Mouse (Mus musculus): ENCODE results near the gene B4galt3. TPM values are rescaled to one million over a fixed set of nuclear protein-coding genes. Genes with fewer than 3 reads are reported as not detected.

Gene B4galt3
- polyA plus RNA-seq, 1 experiment: 64.8 TPM

DNA sequence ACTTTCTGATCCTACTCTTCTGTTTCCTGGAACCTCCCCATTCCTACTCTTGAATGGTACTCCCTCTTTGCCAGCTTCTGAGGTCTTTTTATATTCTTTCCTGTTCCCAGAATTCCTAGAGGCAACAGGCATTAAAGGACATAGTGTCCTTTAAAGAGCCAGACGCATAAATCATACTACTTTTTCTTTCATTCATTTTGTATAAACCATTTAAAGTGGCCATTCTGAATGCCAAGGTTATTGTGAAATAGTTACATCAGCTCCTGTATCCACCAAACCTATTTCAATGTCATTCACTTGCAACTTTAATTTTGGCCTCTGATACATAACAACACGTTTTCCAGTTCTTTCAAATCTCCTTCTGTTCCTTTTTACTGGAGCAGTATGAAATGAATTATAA is 39.2 kb downstream of the B4galt3 start:
- Histone ChIP-seq H3K4me1 (ENCODE audit: control insufficient read depth, insufficient read depth, low read length) (peaks cover 3% of the 10 kb centered on the region), H3K27ac (ENCODE audit: insufficient read depth, low read length) (no peak overlapping the region), H3K36me3 (ENCODE audit: control insufficient read depth, insufficient read depth, low read length, poor library complexity, severe bottlenecking) (no peaks in the 10 kb centered on the region), H3K9me3 (replicated peaks; ENCODE audit: control insufficient read depth, insufficient read depth, low read length, poor library complexity, severe bottlenecking) (no peaks in the 10 kb centered on the region), H3K9ac (ENCODE audit: low read depth, poor library complexity, severe bottlenecking) (no peak overlapping the region), H3K4me3 (ENCODE audit: low read depth, low read length) (no peak overlapping the region), H3K27me3 (ENCODE audit: control insufficient read depth, insufficient read depth, low read length, poor library complexity, severe bottlenecking) (no peaks in the 10 kb centered on the region)
- TF ChIP-seq POLR2A (IDR thresholded peaks at IDR 0.05; ENCODE audit: insufficient read depth, low read length) (no peak), CTCF (IDR thresholded peaks at IDR 0.05; ENCODE audit: low read depth, low read length) (no peak), EP300 (IDR thresholded peaks at IDR 0.05; ENCODE audit: insufficient read depth, low read depth, low read length) (no peak)

DNA sequence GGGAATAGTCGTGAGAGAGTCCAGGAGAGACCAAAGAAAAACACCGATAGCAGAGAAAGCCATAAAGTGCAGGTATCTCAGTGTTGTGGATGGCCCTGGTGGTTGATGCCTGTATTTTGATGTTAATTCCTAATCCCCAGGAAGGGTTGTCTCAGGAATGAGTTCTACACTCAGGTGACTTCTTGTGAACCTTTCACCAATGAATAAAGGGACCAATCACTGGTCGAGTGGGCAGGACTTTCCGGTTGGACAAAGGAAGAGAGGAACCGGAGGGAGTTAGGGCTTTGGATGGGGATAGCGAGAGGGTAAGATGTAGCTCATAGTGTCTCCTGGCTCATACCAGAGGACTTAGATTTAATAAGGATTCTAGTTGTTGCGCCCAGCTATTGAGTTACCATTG is 49.6 kb downstream of the B4galt3 start:
- H3K9ac ChIP-seq (ENCODE audit: low read depth, poor library complexity, severe bottlenecking): peak overlapping the region; percentile 80
- H3K27ac ChIP-seq (ENCODE audit: insufficient read depth, low read length): peak overlapping the region; percentile 95

DNA sequence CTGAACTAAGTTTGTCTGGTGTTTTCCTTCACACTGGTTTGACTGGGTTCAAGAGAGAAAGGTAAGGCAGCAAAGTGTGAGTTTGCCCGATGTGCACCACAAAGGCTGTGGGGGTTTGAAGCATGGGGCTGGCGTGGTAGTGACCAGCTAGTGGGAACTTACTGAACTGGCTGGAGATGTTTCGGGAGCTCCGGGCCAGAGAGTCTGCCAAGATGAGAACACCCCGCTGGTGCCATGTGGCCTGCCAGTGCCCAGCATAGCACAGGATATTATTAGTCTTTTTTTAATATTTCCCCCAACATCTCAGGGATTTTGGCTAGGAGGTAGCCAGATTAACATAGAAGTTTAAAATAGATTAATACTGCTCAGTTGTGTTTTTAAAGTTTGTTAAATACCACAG is 50.0 kb downstream of the B4galt3 start:
- Histone ChIP-seq H3K4me1 (ENCODE audit: control insufficient read depth, insufficient read depth, low read length) (no peaks in the 10 kb centered on the region), H3K27ac (ENCODE audit: insufficient read depth, low read length) (peak overlapping the region; percentile 95), H3K4me3 (ENCODE audit: low read depth, low read length) (peak overlapping the region; percentile 84), H3K36me3 (ENCODE audit: control insufficient read depth, insufficient read depth, low read length, poor library complexity, severe bottlenecking) (no peaks in the 10 kb centered on the region), H3K27me3 (ENCODE audit: control insufficient read depth, insufficient read depth, low read length, poor library complexity, severe bottlenecking) (no peaks in the 10 kb centered on the region), H3K9ac (ENCODE audit: low read depth, poor library complexity, severe bottlenecking) (peak overlapping the region; percentile 80), H3K9me3 (replicated peaks; ENCODE audit: control insufficient read depth, insufficient read depth, low read length, poor library complexity, severe bottlenecking) (peaks cover 14% of the 10 kb centered on the region)
- TF ChIP-seq POLR2A (IDR thresholded peaks at IDR 0.05; ENCODE audit: insufficient read depth, low read length) (no peak), CTCF (IDR thresholded peaks at IDR 0.05; ENCODE audit: low read depth, low read length) (no peak), EP300 (IDR thresholded peaks at IDR 0.05; ENCODE audit: insufficient read depth, low read depth, low read length) (no peak)

More for the DNA sequence above, 49.6 kb downstream of the B4galt3 start:
- peak overlapping the region; percentile 84 for H3K4me3 ChIP-seq (ENCODE audit: low read depth, low read length)
- no peak for TF ChIP-seq CTCF (IDR thresholded peaks at IDR 0.05; ENCODE audit: low read depth, low read length)
- TF ChIP-seq POLR2A (IDR thresholded peaks at IDR 0.05; ENCODE audit: insufficient read depth, low read length): peak; percentile 88
- H3K4me1 ChIP-seq (ENCODE audit: control insufficient read depth, insufficient read depth, low read length): no peaks in the 10 kb centered on the region
- no peaks in the 10 kb centered on the region for H3K36me3 ChIP-seq (ENCODE audit: control insufficient read depth, insufficient read depth, low read length, poor library complexity, severe bottlenecking)
- H3K9me3 ChIP-seq (replicated peaks; ENCODE audit: control insufficient read depth, insufficient read depth, low read length, poor library complexity, severe bottlenecking): peaks cover 15% of the 10 kb centered on the region
- no peaks in the 10 kb centered on the region for H3K27me3 ChIP-seq (ENCODE audit: control insufficient read depth, insufficient read depth, low read length, poor library complexity, severe bottlenecking)

DNA sequence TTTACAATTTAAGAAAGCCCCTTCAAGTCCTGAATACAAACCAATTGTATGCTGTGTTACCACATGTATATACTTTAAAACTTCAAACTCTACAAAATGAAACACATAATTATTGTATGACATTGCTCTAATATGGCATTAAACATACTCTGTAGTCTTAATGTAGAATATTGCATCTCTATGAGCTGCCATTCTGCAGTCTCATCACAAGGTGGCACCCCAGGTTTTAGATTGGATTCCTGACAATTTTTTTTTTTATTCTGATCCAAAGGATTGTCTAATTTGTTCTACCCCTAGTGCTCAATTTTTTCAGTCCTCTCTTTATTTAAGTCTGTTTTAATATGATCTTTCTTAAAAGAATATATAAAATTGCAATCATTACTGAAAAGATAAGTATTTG is 51.3 kb downstream of the B4galt3 start:
- no peaks in the 10 kb centered on the region for H3K36me3 ChIP-seq (ENCODE audit: control insufficient read depth, insufficient read depth, low read length, poor library complexity, severe bottlenecking)
- no peaks in the 10 kb centered on the region for H3K27me3 ChIP-seq (ENCODE audit: control insufficient read depth, insufficient read depth, low read length, poor library complexity, severe bottlenecking)
- no peak overlapping the region for H3K27ac ChIP-seq (ENCODE audit: insufficient read depth, low read length)
- peaks cover 2% of the 10 kb centered on the region; the same call in 1 of the 2 replicates for H3K9me3 ChIP-seq (replicated peaks; ENCODE audit: control insufficient read depth, insufficient read depth, low read length, poor library complexity, severe bottlenecking)
- H3K4me3 ChIP-seq (ENCODE audit: low read depth, low read length): no peak overlapping the region
- TF ChIP-seq EP300 (IDR thresholded peaks at IDR 0.05; ENCODE audit: insufficient read depth, low read depth, low read length) (no peak), POLR2A (IDR thresholded peaks at IDR 0.05; ENCODE audit: insufficient read depth, low read length) (no peak)
- H3K9ac ChIP-seq (ENCODE audit: low read depth, poor library complexity, severe bottlenecking): no peak overlapping the region
- H3K4me1 ChIP-seq (ENCODE audit: control insufficient read depth, insufficient read depth, low read length): peaks cover 3% of the 10 kb centered on the region

DNA sequence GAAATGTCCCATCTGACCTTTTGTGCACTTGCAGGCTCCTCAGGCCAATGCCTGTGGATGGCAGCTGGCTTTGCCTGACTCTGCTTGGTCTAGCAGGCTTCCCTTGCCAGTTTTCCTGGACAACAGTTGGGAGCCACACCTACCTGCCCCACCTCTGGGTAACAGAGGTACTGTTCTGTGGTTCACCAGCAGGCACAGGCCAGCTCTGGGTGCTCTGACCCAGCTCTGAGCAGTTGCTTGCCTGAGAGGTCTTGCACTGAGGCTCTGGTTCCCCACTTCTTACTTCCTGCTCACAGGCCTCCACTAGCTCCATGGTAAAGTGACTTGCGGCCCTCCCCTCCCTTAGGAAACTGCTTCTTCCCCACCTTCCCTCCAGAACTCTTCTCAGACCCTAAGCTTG is 51.9 kb downstream of the B4galt3 start:
- H3K9ac ChIP-seq (ENCODE audit: low read depth, poor library complexity, severe bottlenecking): no peak overlapping the region
- no peaks in the 10 kb centered on the region for H3K9me3 ChIP-seq (replicated peaks; ENCODE audit: control insufficient read depth, insufficient read depth, low read length, poor library complexity, severe bottlenecking)
- TF ChIP-seq POLR2A (IDR thresholded peaks at IDR 0.05; ENCODE audit: insufficient read depth, low read length) (no peak), EP300 (IDR thresholded peaks at IDR 0.05; ENCODE audit: insufficient read depth, low read depth, low read length) (no peak), CTCF (IDR thresholded peaks at IDR 0.05; ENCODE audit: low read depth, low read length) (no peak)
- H3K36me3 ChIP-seq (ENCODE audit: control insufficient read depth, insufficient read depth, low read length, poor library complexity, severe bottlenecking): no peaks in the 10 kb centered on the region
- H3K27me3 ChIP-seq (ENCODE audit: control insufficient read depth, insufficient read depth, low read length, poor library complexity, severe bottlenecking): no peaks in the 10 kb centered on the region
- peaks cover 3% of the 10 kb centered on the region for H3K4me1 ChIP-seq (ENCODE audit: control insufficient read depth, insufficient read depth, low read length)
- peak overlapping the region; percentile 7 for H3K27ac ChIP-seq (ENCODE audit: insufficient read depth, low read length)
- H3K4me3 ChIP-seq (ENCODE audit: low read depth, low read length): no peak overlapping the region

DNA sequence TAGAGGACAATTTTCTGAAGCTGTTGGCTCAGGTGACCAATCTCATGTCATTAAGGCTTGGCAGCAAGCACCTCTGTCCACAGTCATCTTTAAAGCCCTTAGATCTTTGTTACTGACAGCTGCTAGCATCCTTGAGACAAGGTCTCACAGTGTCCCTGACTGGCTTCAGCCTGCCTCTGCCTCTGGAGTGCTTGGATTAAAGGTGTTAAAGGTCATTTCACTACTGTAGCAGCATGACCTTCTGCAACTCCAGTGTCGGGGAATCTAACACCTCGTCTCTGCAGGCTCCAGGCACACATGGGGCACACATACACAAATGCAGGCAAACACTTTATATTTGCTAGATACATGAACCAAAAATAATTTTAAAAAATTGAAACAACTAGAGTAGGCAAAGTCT is 55.4 kb downstream of the B4galt3 start:
- Histone ChIP-seq H3K27me3 (ENCODE audit: control insufficient read depth, insufficient read depth, low read length, poor library complexity, severe bottlenecking) (no peaks in the 10 kb centered on the region), H3K9me3 (replicated peaks; ENCODE audit: control insufficient read depth, insufficient read depth, low read length, poor library complexity, severe bottlenecking) (no peaks in the 10 kb centered on the region), H3K27ac (ENCODE audit: insufficient read depth, low read length) (no peak overlapping the region), H3K4me1 (ENCODE audit: control insufficient read depth, insufficient read depth, low read length) (peaks cover 3% of the 10 kb centered on the region), H3K36me3 (ENCODE audit: control insufficient read depth, insufficient read depth, low read length, poor library complexity, severe bottlenecking) (no peaks in the 10 kb centered on the region), H3K9ac (ENCODE audit: low read depth, poor library complexity, severe bottlenecking) (no peak overlapping the region), H3K4me3 (ENCODE audit: low read depth, low read length) (no peak overlapping the region)
- TF ChIP-seq EP300 (IDR thresholded peaks at IDR 0.05; ENCODE audit: insufficient read depth, low read depth, low read length) (no peak), CTCF (IDR thresholded peaks at IDR 0.05; ENCODE audit: low read depth, low read length) (no peak), POLR2A (IDR thresholded peaks at IDR 0.05; ENCODE audit: insufficient read depth, low read length) (no peak)

Other genes starting within 250 kb of the B4galt3 start
- gene Fcgr3, start 205.4 kb upstream of the B4galt3 start, polyA plus RNA-seq (2011; ENCODE audit: insufficient read depth, insufficient read length, low read depth, missing spikeins): 0.78 and 0.87 TPM in 2 replicates
- gene Cfap126, start 156.4 kb upstream of the B4galt3 start, polyA plus RNA-seq (2011; ENCODE audit: insufficient read depth, insufficient read length, low read depth, missing spikeins): 6.4 and 7.5 TPM in 2 replicates
- gene Sdhc, start 119.7 kb upstream of the B4galt3 start, polyA plus RNA-seq (2011; ENCODE audit: insufficient read depth, insufficient read length, low read depth, missing spikeins): 273 and 285 TPM in 2 replicates
- 1.1 and 1.3 TPM in 2 replicates for gene Mpz, start 119.6 kb upstream of the B4galt3 start, polyA plus RNA-seq (2011; ENCODE audit: insufficient read depth, insufficient read length, low read depth, missing spikeins)
- gene Pcp4l1, start 74.1 kb upstream of the B4galt3 start, polyA plus RNA-seq (2011; ENCODE audit: insufficient read depth, insufficient read length, low read depth, missing spikeins): 0.37 and 0.70 TPM in 2 replicates
- not detected in 2 replicates for gene Nr1i3, start 56.4 kb upstream of the B4galt3 start, polyA plus RNA-seq (2011; ENCODE audit: insufficient read depth, insufficient read length, low read depth, missing spikeins)
- 18.3 and 25.1 TPM in 2 replicates for gene Tomm40l, start 47.8 kb upstream of the B4galt3 start, polyA plus RNA-seq (2011; ENCODE audit: insufficient read depth, insufficient read length, low read depth, missing spikeins)
- gene Apoa2, start 45.3 kb upstream of the B4galt3 start, polyA plus RNA-seq (2011; ENCODE audit: insufficient read depth, insufficient read length, low read depth, missing spikeins): 18.0 and 19.1 TPM in 2 replicates
- gene Fcer1g, start 36.0 kb upstream of the B4galt3 start, polyA plus RNA-seq (2011; ENCODE audit: insufficient read depth, insufficient read length, low read depth, missing spikeins): 0.91 TPM in 1 of 2 replicates, not detected in the other
- gene Adamts4, start 19.9 kb upstream of the B4galt3 start, polyA plus RNA-seq (2011; ENCODE audit: insufficient read depth, insufficient read length, low read depth, missing spikeins): 3.5 and 4.3 TPM in 2 replicates
- gene Ndufs2, start 18.9 kb upstream of the B4galt3 start, polyA plus RNA-seq (2011; ENCODE audit: insufficient read depth, insufficient read length, low read depth, missing spikeins): 158 and 163 TPM in 2 replicates
- gene Ppox, start 10.9 kb downstream of the B4galt3 start, polyA plus RNA-seq (2011; ENCODE audit: insufficient read depth, insufficient read length, low read depth, missing spikeins): 23.8 and 25.2 TPM in 2 replicates
- gene Usp21, start 17.7 kb downstream of the B4galt3 start, polyA plus RNA-seq (2011; ENCODE audit: insufficient read depth, insufficient read length, low read depth, missing spikeins): 48.4 and 51.2 TPM in 2 replicates
- gene Ufc1, start 24.7 kb downstream of the B4galt3 start, polyA plus RNA-seq (2011; ENCODE audit: insufficient read depth, insufficient read length, low read depth, missing spikeins): 59.8 and 66.0 TPM in 2 replicates
- gene Dedd, start 58.8 kb downstream of the B4galt3 start, polyA plus RNA-seq (2011; ENCODE audit: insufficient read depth, insufficient read length, low read depth, missing spikeins): 45.2 and 49.8 TPM in 2 replicates
- 42.9 and 52.0 TPM in 2 replicates for gene Nit1, start 75.3 kb downstream of the B4galt3 start, polyA plus RNA-seq (2011; ENCODE audit: insufficient read depth, insufficient read length, low read depth, missing spikeins)
- 177 and 182 TPM in 2 replicates for gene Pfdn2, start 75.3 kb downstream of the B4galt3 start, polyA plus RNA-seq (2011; ENCODE audit: insufficient read depth, insufficient read length, low read depth, missing spikeins)
- gene Klhdc9, start 90.5 kb downstream of the B4galt3 start, polyA plus RNA-seq (2011; ENCODE audit: insufficient read depth, insufficient read length, low read depth, missing spikeins): 0.52 and 0.73 TPM in 2 replicates
- gene Nectin4, start 99.8 kb downstream of the B4galt3 start, polyA plus RNA-seq (2011; ENCODE audit: insufficient read depth, insufficient read length, low read depth, missing spikeins): 4.3 and 4.6 TPM in 2 replicates
- gene Arhgap30, start 118.6 kb downstream of the B4galt3 start, polyA plus RNA-seq (2011; ENCODE audit: insufficient read depth, insufficient read length, low read depth, missing spikeins): 0.78 and 1.1 TPM in 2 replicates
- gene Usf1, start 141.0 kb downstream of the B4galt3 start, polyA plus RNA-seq (2011; ENCODE audit: insufficient read depth, insufficient read length, low read depth, missing spikeins): 57.7 and 79.4 TPM in 2 replicates
- 9.9 TPM in 2 replicates for gene Tstd1, start 148.5 kb downstream of the B4galt3 start, polyA plus RNA-seq (2011; ENCODE audit: insufficient read depth, insufficient read length, low read depth, missing spikeins)
- gene F11r, start 167.2 kb downstream of the B4galt3 start, polyA plus RNA-seq (2011; ENCODE audit: insufficient read depth, insufficient read length, low read depth, missing spikeins): 123 and 146 TPM in 2 replicates
- gene Alyref2, start 233.2 kb downstream of the B4galt3 start, polyA plus RNA-seq (2011; ENCODE audit: insufficient read depth, insufficient read length, low read depth, missing spikeins): 4.7 and 5.2 TPM in 2 replicates